Mouse (Mus musculus): ENCODE measurements around the gene Map3k11.

Gene Map3k11

GRCm38 (mm10) chr19:5704801-5705571 is 16.4 kb downstream of the Map3k11 start:
- DNase-seq (ENCODE audit: extremely low spot score, low read depth, low spot score): no peak

- no peak for DNase-seq (ENCODE audit: extremely low spot score, low read depth, low spot score)
These were observed 21.5 kb downstream of the Map3k11 start for GRCm38 (mm10) chr19:5710068-5710467.

GRCm38 (mm10) chr19:5710581-5710980 is 22.0 kb downstream of the Map3k11 start:
- no peak for DNase-seq (ENCODE audit: extremely low spot score, low read depth, low spot score)

GRCm38 (mm10) chr19:5711218-5711617 is 22.7 kb downstream of the Map3k11 start:
- DNase-seq (ENCODE audit: extremely low spot score, low read depth, low spot score): no peak

- no peak for DNase-seq (ENCODE audit: extremely low spot score, low read depth, low spot score)
These were observed 23.4 kb downstream of the Map3k11 start for GRCm38 (mm10) chr19:5711907-5712460.

- DNase-seq (ENCODE audit: extremely low spot score, low read depth, low spot score): no peak
These were observed 24.7 kb downstream of the Map3k11 start for GRCm38 (mm10) chr19:5713255-5713654.

GRCm38 (mm10) chr19:5713730-5714129 is 25.2 kb downstream of the Map3k11 start:
- no peak for DNase-seq (ENCODE audit: extremely low spot score, low read depth, low spot score)

GRCm38 (mm10) chr19:5715793-5716688 is 27.5 kb downstream of the Map3k11 start:
- DNase-seq (ENCODE audit: extremely low spot score, low read depth, low spot score): no peak

- no peak for DNase-seq (ENCODE audit: extremely low spot score, low read depth, low spot score)
These were observed 28.4 kb downstream of the Map3k11 start for GRCm38 (mm10) chr19:5716955-5717354.

- no peak for DNase-seq (ENCODE audit: extremely low spot score, low read depth, low spot score)
These were observed 32.7 kb downstream of the Map3k11 start for GRCm38 (mm10) chr19:5721233-5721632.

GRCm38 (mm10) chr19:5722848-5723425 is 34.4 kb downstream of the Map3k11 start:
- DNase-seq (ENCODE audit: extremely low spot score, low read depth, low spot score): no peak

GRCm38 (mm10) chr19:5723934-5724548 is 35.5 kb downstream of the Map3k11 start:
- DNase-seq (ENCODE audit: extremely low spot score, low read depth, low spot score): no peak

GRCm38 (mm10) chr19:5724549-5724941 is 36.0 kb downstream of the Map3k11 start:
- no peak for DNase-seq (ENCODE audit: extremely low spot score, low read depth, low spot score)

GRCm38 (mm10) chr19:5725029-5725707 is 36.6 kb downstream of the Map3k11 start:
- no peak for DNase-seq (ENCODE audit: extremely low spot score, low read depth, low spot score)

- no peak for DNase-seq (ENCODE audit: extremely low spot score, low read depth, low spot score)
These were observed 37.4 kb downstream of the Map3k11 start, which contains the start of gene Ehbp1l1 for GRCm38 (mm10) chr19:5725767-5726515. TSS of gene Ehbp1l1 (minus strand) at chr19:5726317.

- DNase-seq (ENCODE audit: extremely low spot score, low read depth, low spot score): no peak
These were observed 38.5 kb downstream of the Map3k11 start for GRCm38 (mm10) chr19:5726961-5727578.

- DNase-seq (ENCODE audit: extremely low spot score, low read depth, low spot score): peak; percentile 64
These were observed 39.2 kb downstream of the Map3k11 start for GRCm38 (mm10) chr19:5727701-5728100.

GRCm38 (mm10) chr19:5728631-5729443 is 40.3 kb downstream of the Map3k11 start:
- no peak for DNase-seq (ENCODE audit: extremely low spot score, low read depth, low spot score)

Measured in hindlimb bud, embryonic 11.5 days (tissue).